Mouse (Mus musculus) heart, adult 2 months (tissue): Measurements from ENCODE around the gene Nod1.

ENCODE experiments used
- CTCF ChIP-seq: fragments of 200-600 bp; IDR thresholded peaks from 2 replicates; pipeline ENCODE4 v1.8.1; 2022; ENCODE audit warnings: antibody characterized with exemption, mild to moderate bottlenecking, moderate library complexity
- EP300 ChIP-seq: fragments of 200-500 bp; IDR thresholded peaks from 2 replicates; pipeline ENCODE4 v1.6.1; 2011; ENCODE audit warnings: low read depth, low read length, control low read depth; ENCODE audit not compliant: insufficient read depth
- POLR2A ChIP-seq: fragments of 200-500 bp; IDR thresholded peaks from 2 replicates; pipeline ENCODE4 v1.6.1; 2011; ENCODE audit warnings: mild to moderate bottlenecking, low read depth, low read length, control low read depth; ENCODE audit not compliant: insufficient read depth

GRCm38 (mm10) chr6:54876782-54877181 is 95.6 kb downstream of the Nod1 start:
- TF ChIP-seq CTCF (no peak), POLR2A (no peak), EP300 (no peak)
